Mouse (Mus musculus) hindbrain, embryonic 15.5 days (tissue): ENCODE data around the gene AI854703. TPM values are rescaled to one million over a fixed set of nuclear protein-coding genes. Genes with fewer than 3 reads are reported as not detected.

Experiments used
- ATAC-seq: fragments of 200-750 bp; cut with Nextera tagmentation; 2 replicates; pipeline ENCODE4 v1.8.0; 2017; ENCODE audit warnings: low read depth, moderate number of reproducible peaks, moderate TSS enrichment; ENCODE audit not compliant: low FRiP score
- H3K27ac ChIP-seq: fragments of 300-500 bp; sonication (generic); replicated peaks from 2 replicates; pipeline ENCODE4 v1.5.1; 2015; ENCODE audit warnings: mild to moderate bottlenecking, inconsistent platforms
- H3K27me3 ChIP-seq: fragments of 300-500 bp; sonication (generic); 2 replicates; pipeline ENCODE4 v1.6.1; 2015; ENCODE audit warnings: control low read depth, inconsistent platforms
- H3K36me3 ChIP-seq: fragments of 300-500 bp; sonication (generic); 2 replicates; pipeline ENCODE4 v1.6.1; 2015; ENCODE audit warnings: control low read depth, inconsistent platforms
- H3K4me1 ChIP-seq: fragments of 300-500 bp; sonication (generic); replicated peaks from 2 replicates; pipeline ENCODE4 v1.6.1; 2015; ENCODE audit warnings: control low read depth, inconsistent platforms
- H3K4me2 ChIP-seq: fragments of 300-500 bp; sonication (generic); 2 replicates; pipeline ENCODE4 v1.6.1; 2015; ENCODE audit warnings: moderate library complexity, mild to moderate bottlenecking, inconsistent platforms
- H3K4me3 ChIP-seq: fragments of 300-500 bp; sonication (generic); 2 replicates; pipeline ENCODE4 v1.5.1; 2015; ENCODE audit warnings: mild to moderate bottlenecking, inconsistent platforms
- H3K9ac ChIP-seq: fragments of 300-500 bp; sonication (generic); 2 replicates; pipeline ENCODE4 v1.6.1; 2015; ENCODE audit warnings: inconsistent platforms
- H3K9me3 ChIP-seq: fragments of 300-500 bp; sonication (generic); 2 replicates; pipeline ENCODE4 v1.6.1; 2016; ENCODE audit warnings: control low read depth, inconsistent platforms
- WGBS: fragments of 180-500 bp; shearing (Covaris S2); methylation state at CpG from one replicate; pipeline ENCODE4 v1.1.7; 2015; 5-methylcytosine and 5-hydroxymethylcytosine counted together
- polyA plus RNA-seq: library from polyadenylated mRNA; unstranded; fragments of >200 nt; fragmentation: Nextera tagmentation; extraction: Ambion mirVana; gene quantifications from 2 replicates; pipeline ENCODE4 v1.2.1, GENCODE M21; 2015

The AI854703 gene
- polyA plus RNA-seq, 1 experiment from 2014 or later: 27.1 TPM

DNA sequence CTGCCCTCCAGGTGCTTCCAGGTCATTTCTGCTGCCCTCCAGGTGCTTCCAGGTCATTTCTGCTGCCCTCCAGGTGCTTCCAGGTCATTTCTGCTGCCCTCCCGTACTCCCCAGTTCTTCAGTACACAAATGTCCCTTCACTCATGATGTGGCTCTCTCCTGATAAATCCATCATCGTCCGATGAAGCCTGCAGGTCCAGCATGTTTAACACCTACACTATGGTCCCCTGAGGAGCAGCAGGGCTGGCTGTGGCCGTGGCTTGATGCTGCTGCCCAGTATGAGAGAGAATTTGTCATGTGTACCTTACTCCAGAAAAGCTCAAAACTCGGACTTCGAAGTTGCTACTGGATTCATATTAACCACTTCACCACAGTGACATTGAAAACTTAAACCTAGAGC, 14.8 kb downstream of the AI854703 start:
- Histone ChIP-seq H3K9me3 (no peaks in the 10 kb centered on the region), H3K4me1 (no peaks in the 10 kb centered on the region), H3K9ac (no peak overlapping the region), H3K36me3 (no peaks in the 10 kb centered on the region), H3K27me3 (no peaks in the 10 kb centered on the region), H3K4me3 (no peak overlapping the region), H3K27ac (no peak overlapping the region), H3K4me2 (no peak overlapping the region)
- 75% methylated on average over 6 of the region's 6 CpGs for WGBS
- ATAC-seq: no peak

DNA sequence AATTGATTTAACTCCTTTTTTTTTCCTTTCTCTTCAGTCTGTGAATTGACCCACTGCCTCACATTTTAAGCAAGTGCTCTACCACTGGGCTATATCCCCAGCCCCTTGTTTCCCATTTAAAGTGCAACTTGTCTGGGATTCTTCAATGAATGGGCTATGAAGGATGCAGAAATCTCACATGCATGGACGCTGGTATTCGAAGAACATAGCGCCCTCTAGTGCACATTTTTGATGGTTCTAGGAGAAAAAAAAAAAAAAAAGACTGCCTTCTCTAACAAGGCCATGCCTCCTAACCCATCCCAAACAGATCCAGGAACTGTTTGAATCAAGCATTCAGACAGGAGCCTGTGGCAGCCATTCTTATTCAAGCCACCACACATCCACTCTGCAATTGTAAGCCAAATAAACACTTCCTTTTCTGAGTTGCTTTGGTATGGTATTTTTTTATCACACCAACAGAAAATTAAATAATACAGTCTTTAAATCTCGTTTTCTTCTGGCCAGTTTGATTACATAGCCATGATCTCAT, 16.3 kb downstream of the AI854703 start:
- Histone ChIP-seq H3K4me3 (no peak overlapping the region), H3K27ac (no peak overlapping the region), H3K4me1 (no peaks in the 10 kb centered on the region), H3K36me3 (no peaks in the 10 kb centered on the region), H3K9me3 (no peaks in the 10 kb centered on the region), H3K27me3 (no peaks in the 10 kb centered on the region), H3K9ac (no peak overlapping the region), H3K4me2 (no peak overlapping the region)
- WGBS: 24% methylated on average over 4 of the region's 4 CpGs
- peak; percentile 23; the same call in 1 of the 2 replicates for ATAC-seq

DNA sequence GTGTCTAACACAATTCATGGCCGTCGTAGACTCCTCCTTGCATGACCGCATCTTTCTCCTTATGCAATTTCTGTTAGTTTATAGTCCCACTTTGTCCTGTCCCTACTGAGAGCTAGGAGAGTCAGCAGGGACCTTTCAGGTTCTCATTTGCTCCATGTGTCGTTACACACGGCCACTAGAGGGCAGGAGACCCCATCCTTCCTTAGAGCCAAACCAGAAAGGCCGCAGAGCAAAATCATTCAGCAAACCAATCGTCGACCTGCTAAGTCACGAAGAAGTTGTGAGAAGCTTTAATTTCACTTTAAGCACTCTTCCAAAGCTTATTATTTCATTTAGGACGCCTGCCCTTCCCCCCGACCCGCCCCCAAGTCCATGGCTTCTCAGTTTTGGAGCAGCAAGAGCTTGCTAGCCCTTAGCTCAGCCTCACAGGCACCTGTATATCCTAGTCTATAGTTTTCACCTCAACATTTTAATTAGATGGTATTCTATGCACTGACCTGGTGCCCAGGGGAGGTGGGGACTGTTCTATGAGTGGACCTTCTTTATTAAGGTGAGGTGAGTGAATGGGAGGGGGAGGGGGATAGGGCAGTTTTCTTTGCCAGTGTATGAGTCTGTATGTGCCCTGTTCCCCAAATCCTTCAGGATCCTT, 19.2 kb downstream of the AI854703 start:
- no peak overlapping the region for H3K4me3 ChIP-seq
- H3K27me3 ChIP-seq: no peaks in the 10 kb centered on the region
- no peak overlapping the region for H3K4me2 ChIP-seq
- 15% methylated on average over 12 of the region's 12 CpGs for WGBS
- peak; percentile 56; the same call in 1 of the 2 replicates for ATAC-seq
- no peaks in the 10 kb centered on the region for H3K36me3 ChIP-seq
- no peak overlapping the region for H3K27ac ChIP-seq
- no peaks in the 10 kb centered on the region for H3K4me1 ChIP-seq
- H3K9ac ChIP-seq: no peak overlapping the region
- no peaks in the 10 kb centered on the region for H3K9me3 ChIP-seq

DNA sequence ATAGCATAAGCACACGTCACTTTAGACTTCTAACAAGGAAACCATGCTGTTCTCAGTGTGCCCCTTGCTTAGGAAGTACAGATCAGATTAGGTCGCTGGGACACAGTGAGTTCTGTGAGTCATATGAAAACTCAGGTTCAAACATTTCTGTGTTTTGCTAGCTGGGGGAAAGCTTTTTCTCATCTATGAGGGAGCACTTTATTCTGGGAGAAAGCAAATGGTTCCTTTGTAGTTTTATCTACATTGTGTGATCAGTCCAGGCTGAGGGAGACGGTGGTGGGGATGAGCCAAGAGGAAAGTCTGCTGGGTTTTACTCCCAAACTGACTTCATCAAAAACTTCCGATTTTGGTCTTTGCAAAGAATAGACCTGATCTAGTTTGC, 19.7 kb downstream of the AI854703 start:
- no peak overlapping the region for H3K4me3 ChIP-seq
- H3K9ac ChIP-seq: no peak overlapping the region
- no peak overlapping the region for H3K4me2 ChIP-seq
- no peak for ATAC-seq
- H3K36me3 ChIP-seq: no peaks in the 10 kb centered on the region
- H3K27ac ChIP-seq: no peak overlapping the region
- 86% methylated on average over 4 of the region's 4 CpGs for WGBS
- H3K9me3 ChIP-seq: no peaks in the 10 kb centered on the region
- H3K4me1 ChIP-seq: no peaks in the 10 kb centered on the region
- H3K27me3 ChIP-seq: no peaks in the 10 kb centered on the region

DNA sequence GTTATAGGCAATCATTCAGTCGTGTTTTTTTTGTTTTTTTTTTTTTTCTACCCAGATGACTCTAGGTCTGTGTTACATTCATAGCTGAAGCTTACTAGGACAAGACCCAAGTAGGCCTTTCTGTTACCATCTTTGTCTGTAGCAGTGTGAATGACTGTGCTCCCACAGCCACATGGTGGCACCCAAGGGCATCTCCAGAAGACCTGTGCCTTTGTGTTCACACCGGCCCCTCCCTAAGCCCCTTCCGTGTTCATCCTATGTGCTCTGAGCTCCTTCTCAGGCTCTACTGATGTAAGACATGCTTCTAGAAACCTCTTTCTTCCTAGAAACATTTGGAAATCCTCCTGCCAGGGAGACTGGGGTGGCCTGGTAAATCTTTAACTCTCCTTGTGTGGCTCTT, 20.4 kb downstream of the AI854703 start, which contains the start of gene Gimap8:
Gene Gimap8 (plus strand): TSS at position 240 of the 400 bp plus-strand sequence.
- Histone ChIP-seq H3K9me3 (no peaks in the 10 kb centered on the region), H3K4me1 (no peaks in the 10 kb centered on the region), H3K4me3 (no peak within 1 kb of the TSS), H3K27me3 (no peaks in the 10 kb centered on the region), H3K4me2 (no peak within 1 kb of the TSS), H3K27ac (no peak within 1 kb of the TSS), H3K36me3 (no peaks in the 10 kb centered on the region), H3K9ac (no peak within 1 kb of the TSS)
- 42% methylated on average over 3 of the region's 3 CpGs for WGBS
- no peak for ATAC-seq

DNA sequence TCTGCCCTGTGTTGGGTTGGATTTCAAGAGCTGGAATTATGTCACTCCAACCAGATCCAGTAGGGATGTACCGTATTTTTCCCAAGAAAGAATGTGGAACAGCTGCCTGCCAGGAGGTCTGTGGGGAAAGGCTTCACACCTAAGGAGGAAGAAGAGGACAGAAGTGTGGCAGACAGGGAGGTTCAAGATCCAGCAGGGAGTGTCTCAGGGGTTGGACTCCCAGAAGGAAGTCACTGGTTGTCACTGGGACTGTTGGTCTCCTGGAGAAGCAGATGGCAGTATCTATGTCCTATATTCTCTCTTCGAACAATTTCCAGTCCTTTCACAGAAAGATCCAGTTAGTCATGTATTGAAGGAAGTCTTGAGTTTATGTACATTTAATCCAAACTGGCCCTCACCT, 21.0 kb downstream of the AI854703 start:
- Histone ChIP-seq H3K9me3 (no peaks in the 10 kb centered on the region), H3K27me3 (no peaks in the 10 kb centered on the region), H3K4me2 (no peak overlapping the region), H3K27ac (no peak overlapping the region), H3K36me3 (no peaks in the 10 kb centered on the region), H3K9ac (no peak overlapping the region), H3K4me3 (no peak overlapping the region), H3K4me1 (no peaks in the 10 kb centered on the region)
- WGBS: 91% methylated on average over 2 of the region's 2 CpGs
- ATAC-seq: no peak

DNA sequence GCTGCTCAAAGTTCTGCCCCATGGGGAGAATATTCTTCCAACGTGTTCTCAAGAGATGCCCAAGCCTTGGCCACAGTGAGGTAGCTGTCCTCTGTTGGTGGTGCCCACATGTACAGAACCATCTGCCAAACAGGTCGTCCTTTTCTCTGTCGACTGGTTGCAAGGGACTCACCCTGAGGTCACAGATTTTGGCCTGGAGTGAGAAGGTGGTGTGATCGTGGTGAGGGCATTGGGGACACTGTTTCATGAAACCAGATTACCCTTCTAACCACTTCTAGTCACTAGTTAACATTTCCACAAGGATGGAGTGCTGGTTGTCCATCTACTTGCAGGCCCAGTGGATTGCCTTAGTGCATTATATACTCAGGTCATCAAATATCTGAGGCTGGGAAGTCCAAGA, 22.2 kb downstream of the AI854703 start:
- Histone ChIP-seq H3K27ac (no peak overlapping the region), H3K4me1 (no peaks in the 10 kb centered on the region), H3K9ac (no peak overlapping the region), H3K4me2 (no peak overlapping the region), H3K27me3 (no peaks in the 10 kb centered on the region), H3K9me3 (no peaks in the 10 kb centered on the region), H3K4me3 (no peak overlapping the region), H3K36me3 (no peaks in the 10 kb centered on the region)
- no peak for ATAC-seq
- WGBS: 87% methylated on average over 4 of the region's 4 CpGs

GRCm38 (mm10) chr6:48650041-48650440, 23.5 kb downstream of the AI854703 start:
- WGBS: 88% methylated on average over 9 of the region's 9 CpGs

DNA sequence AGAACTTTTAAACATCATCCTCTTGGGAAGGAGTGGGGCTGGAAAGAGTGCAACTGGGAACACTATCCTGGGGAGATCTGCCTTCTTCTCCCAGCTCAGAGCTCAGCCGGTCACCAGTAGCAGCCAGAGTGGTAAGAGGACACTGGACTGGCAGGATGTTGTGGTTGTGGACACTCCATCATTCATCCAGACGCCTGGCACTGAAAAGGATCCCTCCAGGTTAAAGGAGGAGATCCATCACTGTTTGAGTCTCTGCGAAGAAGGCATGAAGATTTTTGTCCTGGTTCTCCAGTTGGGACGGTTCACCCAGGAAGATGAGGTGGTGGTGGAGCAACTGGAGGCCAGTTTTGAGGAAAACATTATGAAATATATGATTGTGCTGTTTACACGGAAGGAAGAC, 32.2 kb downstream of the AI854703 start:
- Histone ChIP-seq H3K4me1 (no peaks in the 10 kb centered on the region), H3K27ac (no peak overlapping the region), H3K9me3 (no peaks in the 10 kb centered on the region), H3K4me3 (no peak overlapping the region), H3K9ac (no peak overlapping the region), H3K27me3 (no peaks in the 10 kb centered on the region), H3K4me2 (no peak overlapping the region), H3K36me3 (no peaks in the 10 kb centered on the region)
- WGBS: 78% methylated on average over 5 of the region's 5 CpGs
- no peak for ATAC-seq

More at GRCm38 (mm10) chr6:48650041-48650440, 23.5 kb downstream of the AI854703 start:
- Histone ChIP-seq H3K4me3 (no peak overlapping the region), H3K4me1 (no peaks in the 10 kb centered on the region), H3K9ac (no peak overlapping the region), H3K36me3 (no peaks in the 10 kb centered on the region), H3K9me3 (no peaks in the 10 kb centered on the region), H3K4me2 (no peak overlapping the region), H3K27ac (no peak overlapping the region), H3K27me3 (no peaks in the 10 kb centered on the region)
- ATAC-seq: no peak

- no peak overlapping the region for H3K4me2 ChIP-seq
These were observed 38.2 kb downstream of the AI854703 start for GRCm38 (mm10) chr6:48664750-48665149.

DNA sequence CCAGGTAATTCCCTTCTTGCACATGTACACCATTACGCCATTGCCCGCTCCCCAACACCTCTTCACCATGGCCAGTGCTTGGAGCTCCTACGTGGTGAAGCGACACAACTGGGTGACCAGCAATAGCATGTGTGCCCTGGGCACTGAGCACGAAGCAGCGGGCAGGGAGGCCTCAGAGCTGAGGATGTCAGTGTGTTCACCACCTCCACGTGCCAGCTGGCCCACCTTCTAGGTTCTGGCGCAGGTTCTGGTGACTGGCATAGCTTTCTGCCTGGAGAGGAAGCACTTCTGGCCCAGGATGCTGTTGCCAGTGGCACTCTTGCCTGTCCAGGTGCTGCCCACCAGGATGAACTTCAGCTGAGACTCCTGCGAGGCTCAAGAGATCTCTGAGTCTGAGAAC, 38.9 kb downstream of the AI854703 start:
- no peaks in the 10 kb centered on the region for H3K36me3 ChIP-seq
- H3K4me3 ChIP-seq: no peak overlapping the region
- ATAC-seq: no peak
- no peak overlapping the region for H3K9ac ChIP-seq
- no peaks in the 10 kb centered on the region for H3K4me1 ChIP-seq
- no peaks in the 10 kb centered on the region for H3K9me3 ChIP-seq
- H3K27me3 ChIP-seq: no peaks in the 10 kb centered on the region
- H3K27ac ChIP-seq: no peak overlapping the region
- no peak overlapping the region for H3K4me2 ChIP-seq
- 94% methylated on average over 9 of the region's 9 CpGs for WGBS

More at GRCm38 (mm10) chr6:48664750-48665149, 38.2 kb downstream of the AI854703 start:
- no peaks in the 10 kb centered on the region for H3K4me1 ChIP-seq
- H3K4me3 ChIP-seq: no peak overlapping the region
- no peak overlapping the region for H3K9ac ChIP-seq
- no peaks in the 10 kb centered on the region for H3K9me3 ChIP-seq
- no peaks in the 10 kb centered on the region for H3K36me3 ChIP-seq
- no peak for ATAC-seq
- H3K27me3 ChIP-seq: no peaks in the 10 kb centered on the region
- WGBS: 91% methylated on average over 4 of the region's 4 CpGs
- H3K27ac ChIP-seq: no peak overlapping the region

GRCm38 (mm10) chr6:48666159-48666586, 39.6 kb downstream of the AI854703 start:
- H3K36me3 ChIP-seq: no peaks in the 10 kb centered on the region
- no peak overlapping the region for H3K9ac ChIP-seq
- H3K9me3 ChIP-seq: no peaks in the 10 kb centered on the region
- no peak overlapping the region for H3K27ac ChIP-seq
- no peaks in the 10 kb centered on the region for H3K4me1 ChIP-seq
- H3K4me2 ChIP-seq: no peak overlapping the region
- 74% methylated on average over 7 of the region's 7 CpGs for WGBS
- no peak overlapping the region for H3K4me3 ChIP-seq
- H3K27me3 ChIP-seq: no peaks in the 10 kb centered on the region
- ATAC-seq: no peak

- Histone ChIP-seq H3K4me2 (no peak overlapping the region), H3K27me3 (no peaks in the 10 kb centered on the region), H3K36me3 (no peaks in the 10 kb centered on the region), H3K27ac (no peak overlapping the region), H3K4me3 (no peak overlapping the region), H3K9ac (no peak overlapping the region), H3K4me1 (no peaks in the 10 kb centered on the region), H3K9me3 (no peaks in the 10 kb centered on the region)
- no peak for ATAC-seq
These were observed 41.5 kb downstream of the AI854703 start for GRCm38 (mm10) chr6:48668022-48668421.
